Mouse (Mus musculus) megakaryocyte progenitor cell, adult 5-6 weeks (primary cell): ENCODE data around the gene Urm1. TPM values are rescaled to one million over a fixed set of nuclear protein-coding genes. Genes with fewer than 3 reads are reported as not detected.
"Not testable (repeated sequence)": the region's sequence is repeated elsewhere in the genome, so short reads cannot be mapped to it uniquely, and the experiment has no call there.

ENCODE experiments used
- ATAC-seq: replicated peaks from 2 replicates; pipeline ENCODE4 v1.8.0; 2016; ENCODE audit warnings: mild to moderate bottlenecking, moderate TSS enrichment, inconsistent platforms; ENCODE audit not compliant: poor library complexity
- total RNA-seq, 2 experiments: library from RNA; stranded (forward) in 1 of 2; stranded (reverse) in 1 of 2; fragments of 157-497, 149-512 nt in 1 of 2; fragments of 200-1000 nt in 1 of 2; gene quantifications; 2 replicates each; pipeline versions ENCODE4 v1.2.3 to v1.2.4; 2015 to 2017

The Urm1 gene
- total RNA-seq (2015) = 12.7 and 13.7 TPM in 2 replicates
- total RNA-seq (2017) = 15.8 and 20.5 TPM in 2 replicates

- ATAC-seq = peak; percentile 73
Measured at GRCm38 (mm10) chr2:29820025-29820817, at the start of gene Urm1. TSS of gene Urm1 (plus strand) at chr2:29820075.

DNA sequence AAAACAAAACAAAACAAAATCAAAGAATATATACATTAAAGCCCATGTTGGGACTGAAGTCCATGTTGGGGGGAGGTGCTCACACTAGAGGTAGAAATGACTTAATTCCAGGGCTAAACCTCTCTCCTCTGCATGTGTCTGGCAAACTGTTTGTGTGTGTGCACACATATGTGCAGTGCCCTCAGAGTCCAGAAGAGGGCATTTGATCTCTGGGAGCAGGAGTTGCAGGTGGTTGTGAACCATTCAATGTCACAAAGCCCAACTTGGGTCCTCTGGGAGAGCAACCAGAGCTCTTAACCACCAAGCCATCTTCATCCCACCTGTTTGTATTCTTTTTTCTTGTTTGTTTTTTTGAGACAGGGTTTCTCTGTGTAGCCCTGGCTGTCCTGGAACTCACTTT is 49.7 kb upstream of the Urm1 start:
- no peak for ATAC-seq

DNA sequence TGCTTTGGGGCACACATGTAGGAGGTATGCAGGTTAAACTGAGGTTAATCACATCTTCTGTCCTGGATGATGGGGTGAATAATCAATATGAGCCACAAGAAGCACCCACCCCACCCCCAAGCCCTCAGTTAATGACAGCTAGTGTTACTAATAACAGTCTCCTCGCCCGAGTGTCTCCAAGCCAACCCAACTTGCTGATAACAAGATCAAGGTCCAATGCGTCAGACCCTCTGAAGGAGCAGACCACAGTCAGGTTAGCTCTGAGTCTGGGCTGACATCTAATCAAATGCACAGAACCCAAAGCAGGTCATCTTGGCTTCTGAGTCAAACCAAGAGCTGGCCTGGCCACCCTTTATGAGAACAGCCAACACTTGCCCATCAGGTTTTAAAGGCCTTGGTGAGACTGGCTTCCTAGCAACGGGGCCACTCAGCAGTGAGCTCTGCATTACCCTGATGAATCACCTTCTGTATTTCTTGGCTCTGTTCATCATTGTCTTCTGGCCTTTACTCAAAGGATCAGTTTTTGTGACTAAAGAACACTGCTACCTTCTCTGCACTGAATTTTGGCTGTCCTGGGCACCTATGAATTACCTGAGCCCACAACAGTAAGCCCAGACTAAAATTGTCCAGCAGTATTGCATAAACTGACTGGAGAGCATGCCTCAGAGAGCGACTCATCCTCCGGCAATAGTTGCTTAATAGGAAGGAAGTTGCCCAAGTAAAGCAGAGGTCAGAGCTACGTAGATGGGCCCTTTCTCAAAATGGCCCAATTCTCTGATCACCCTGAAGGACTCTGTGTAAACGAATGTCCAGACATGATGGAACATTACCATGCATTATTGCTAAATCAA is 48.0 kb upstream of the Urm1 start:
- peak; percentile 82 for ATAC-seq

DNA sequence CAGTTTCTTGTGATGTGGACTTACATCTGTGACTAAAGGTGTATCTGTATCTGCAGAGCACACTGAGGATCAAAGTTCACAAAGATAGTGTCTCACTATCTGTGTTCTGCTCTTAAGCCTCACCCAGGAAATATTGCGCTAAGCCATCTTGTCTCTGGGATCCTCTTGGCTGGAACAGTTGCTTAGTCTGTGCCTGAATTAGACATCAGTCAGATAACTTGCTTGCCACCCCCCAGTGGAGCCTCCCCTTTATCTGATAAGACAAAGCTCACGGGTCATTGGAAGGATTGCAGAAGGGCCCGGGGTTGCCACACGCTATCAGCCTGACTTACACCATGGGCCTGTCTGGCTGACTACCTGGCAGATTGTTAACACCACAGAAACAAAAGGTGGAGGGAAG is 46.6 kb upstream of the Urm1 start:
- ATAC-seq = peak; percentile 41

DNA sequence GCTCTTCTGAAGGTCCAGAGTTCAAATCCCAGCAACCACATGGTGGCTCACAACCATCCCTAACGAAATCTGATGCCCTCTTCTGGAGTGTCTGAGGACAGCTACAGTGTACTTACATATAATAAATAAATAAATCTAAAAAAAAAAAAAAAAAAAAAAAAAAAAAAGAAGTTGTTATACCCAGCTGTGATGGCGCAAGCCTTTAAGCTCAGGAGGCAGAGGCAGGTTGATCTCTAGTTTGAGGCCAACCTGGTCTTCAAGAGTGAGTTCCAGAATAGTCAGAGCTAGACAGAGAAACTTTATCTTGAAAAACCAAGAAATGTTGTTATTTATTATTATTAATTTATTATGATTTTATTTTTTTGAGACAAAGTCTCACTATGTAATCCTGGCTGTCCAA is 38.6 kb upstream of the Urm1 start:
- not testable (repeated sequence) for ATAC-seq

- no peak for ATAC-seq
Measured at GRCm38 (mm10) chr2:29784290-29784689, 35.6 kb upstream of the Urm1 start.

- peak; percentile 97 for ATAC-seq
Measured at GRCm38 (mm10) chr2:29787104-29787917, 32.6 kb upstream of the Urm1 start, which contains the start of gene Coq4. TSS of gene Coq4 (plus strand) at chr2:29787493.

DNA sequence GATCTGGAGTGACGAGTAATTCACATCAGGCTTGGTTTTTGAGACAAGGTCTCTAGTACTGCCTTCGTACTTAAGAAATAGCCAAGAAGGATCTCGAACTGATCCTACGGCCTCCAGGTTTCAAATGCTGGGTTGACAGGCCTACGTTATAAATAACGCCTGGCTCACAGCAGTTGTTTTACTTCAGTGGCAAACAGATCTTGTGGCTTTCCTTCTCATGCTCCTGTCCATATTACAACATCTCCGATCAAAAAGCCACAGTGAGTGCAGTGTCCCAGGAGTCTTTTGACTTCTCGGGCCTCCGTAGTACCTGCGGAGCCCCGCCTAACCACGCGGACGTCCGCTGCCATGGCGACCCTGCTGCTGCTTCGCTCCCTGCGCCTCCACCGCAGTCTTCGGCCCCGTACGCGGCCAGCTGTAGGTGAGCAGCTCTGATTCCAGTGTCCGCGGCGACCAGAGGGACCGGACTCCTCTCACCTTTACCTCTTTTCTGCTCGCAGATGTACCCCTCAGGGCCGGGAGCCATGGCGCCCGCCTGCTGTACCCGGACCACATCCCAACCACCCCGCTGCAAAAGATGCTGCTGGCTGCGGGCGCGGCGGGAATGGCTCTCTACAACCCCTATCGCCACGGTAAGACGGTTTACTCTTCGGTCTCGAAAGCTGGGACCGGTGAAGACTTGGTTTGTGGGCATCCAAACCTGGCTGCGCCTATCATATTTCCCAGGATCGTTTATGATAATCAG is 31.8 kb upstream of the Urm1 start, which contains the start of gene Trub2:
Gene Trub2 (minus strand): TSS at position 566 of the 745 bp plus-strand sequence.
- peak; percentile 95 for ATAC-seq

GRCm38 (mm10) chr2:29792772-29793487 is 26.9 kb upstream of the Urm1 start:
- no peak for ATAC-seq

DNA sequence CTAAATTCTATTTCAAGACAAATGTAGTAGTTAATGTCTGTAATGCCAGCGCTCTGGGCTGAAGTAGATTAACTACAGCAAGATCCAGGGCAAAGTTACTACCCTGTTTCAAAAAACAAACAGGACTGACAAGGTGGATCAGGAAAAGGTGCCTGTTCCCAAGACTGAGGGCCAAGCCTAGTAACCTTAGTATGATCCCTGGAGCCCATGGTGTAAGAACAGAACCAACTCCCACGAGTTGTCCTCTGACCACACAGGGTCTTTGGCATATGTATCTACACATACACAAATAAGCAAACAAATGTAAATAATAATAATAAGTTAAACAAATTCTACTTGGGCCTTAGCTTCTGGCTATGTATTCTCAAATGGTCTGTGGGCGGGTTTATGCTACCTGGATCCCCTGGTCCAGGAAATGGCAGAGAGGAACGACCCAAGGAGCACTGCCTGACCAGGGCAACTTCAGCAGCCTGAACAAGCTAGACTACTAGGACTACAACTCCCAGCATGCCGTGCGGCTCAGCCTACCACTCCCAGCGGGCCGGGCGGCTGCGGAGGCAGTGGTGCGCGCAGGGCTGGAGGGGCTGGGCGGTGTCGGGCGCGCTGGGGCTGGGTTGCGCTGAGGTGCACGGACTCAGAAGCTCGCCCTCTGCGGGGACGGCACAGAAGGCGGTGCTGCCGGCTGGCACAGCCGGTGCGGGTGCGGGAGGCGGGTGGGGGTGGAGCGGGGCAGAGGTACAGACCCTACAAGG is 17.6 kb upstream of the Urm1 start, which contains the start of gene Slc27a4:
Gene Slc27a4 (plus strand): TSS at position 560 of the 752 bp plus-strand sequence.
- peak; percentile 99 for ATAC-seq

- peak; percentile 8; the same call in 1 of the 2 replicates for ATAC-seq
Measured at GRCm38 (mm10) chr2:29802827-29803201, 17.1 kb upstream of the Urm1 start.

GRCm38 (mm10) chr2:29803400-29803831 is 16.5 kb upstream of the Urm1 start:
- ATAC-seq = peak; percentile 81

DNA sequence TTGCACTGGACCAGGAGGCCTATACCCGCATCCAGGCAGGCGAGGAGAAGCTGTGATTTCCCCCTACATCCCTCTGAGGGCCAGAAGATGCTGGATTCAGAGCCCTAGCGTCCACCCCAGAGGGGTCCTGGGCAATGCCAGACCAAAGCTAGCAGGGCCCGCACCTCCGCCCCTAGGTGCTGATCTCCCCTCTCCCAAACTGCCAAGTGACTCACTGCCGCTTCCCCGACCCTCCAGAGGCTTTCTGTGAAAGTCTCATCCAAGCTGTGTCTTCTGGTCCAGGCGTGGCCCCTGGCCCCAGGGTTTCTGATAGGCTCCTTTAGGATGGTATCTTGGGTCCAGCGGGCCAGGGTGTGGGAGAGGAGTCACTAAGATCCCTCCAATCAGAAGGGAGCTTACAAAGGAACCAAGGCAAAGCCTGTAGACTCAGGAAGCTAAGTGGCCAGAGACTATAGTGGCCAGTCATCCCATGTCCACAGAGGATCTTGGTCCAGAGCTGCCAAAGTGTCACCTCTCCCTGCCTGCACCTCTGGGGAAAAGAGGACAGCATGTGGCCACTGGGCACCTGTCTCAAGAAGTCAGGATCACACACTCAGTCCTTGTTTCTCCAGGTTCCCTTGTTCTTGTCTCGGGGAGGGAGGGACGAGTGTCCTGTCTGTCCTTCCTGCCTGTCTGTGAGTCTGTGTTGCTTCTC is 4.0 kb upstream of the Urm1 start:
- no peak for ATAC-seq

DNA sequence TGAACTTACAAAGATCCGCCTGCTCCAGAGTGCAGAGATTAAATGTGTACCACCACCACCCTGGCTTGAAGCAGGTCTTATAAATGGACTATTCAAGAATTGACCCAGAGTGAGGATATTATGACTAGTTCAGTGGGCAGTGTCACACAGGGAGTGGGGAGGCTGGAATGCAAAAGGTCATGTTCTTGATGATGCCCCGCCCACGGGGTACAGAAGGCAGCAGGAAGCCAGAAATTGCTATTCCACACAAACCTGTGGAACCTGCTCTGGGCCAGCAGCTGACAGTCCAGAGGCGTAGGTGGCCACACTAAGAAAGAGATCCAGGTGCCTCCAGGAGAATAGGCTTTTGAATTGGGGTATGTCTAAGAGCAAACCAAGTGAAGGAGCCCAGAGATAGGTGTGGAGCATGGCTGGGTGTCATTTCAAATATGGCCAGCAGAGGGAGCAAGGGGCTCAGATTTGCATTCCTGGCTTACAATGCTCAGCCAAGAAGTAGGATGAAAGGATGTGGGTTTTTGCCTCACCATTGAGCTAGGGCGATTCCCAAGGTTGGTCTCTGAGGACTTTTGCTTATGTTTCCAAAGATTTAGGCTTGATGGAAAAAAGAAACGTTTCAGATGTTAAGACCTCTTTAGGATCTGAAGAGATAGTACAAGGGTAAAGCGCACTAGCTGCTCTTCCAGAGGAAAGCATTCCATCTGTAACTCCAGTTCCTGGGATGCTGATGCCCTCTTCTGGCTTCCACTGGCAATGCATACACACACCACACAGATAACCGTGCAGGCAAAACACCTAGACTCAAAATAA is 2.2 kb upstream of the Urm1 start:
- ATAC-seq = peak; percentile 77

DNA sequence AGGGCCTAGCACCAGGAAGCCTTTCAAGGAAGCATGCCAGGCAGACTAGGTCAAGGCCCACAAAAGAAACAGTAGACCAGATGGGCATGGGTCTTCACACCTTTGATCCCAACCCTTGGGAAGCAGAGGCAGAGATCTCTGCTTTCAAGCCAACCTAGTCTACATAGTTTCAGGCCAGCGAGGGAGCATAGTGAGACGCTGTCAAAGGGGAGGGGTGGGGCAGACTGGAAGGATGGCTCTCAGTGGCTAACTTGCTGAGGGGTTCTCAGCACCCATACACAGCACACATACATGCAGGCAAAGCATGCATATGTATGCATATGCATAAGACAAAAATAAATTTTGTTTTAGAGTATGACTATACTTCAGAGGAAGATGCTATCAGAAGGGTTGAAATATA is 512 bp upstream of the Urm1 start:
- no peak for ATAC-seq

DNA sequence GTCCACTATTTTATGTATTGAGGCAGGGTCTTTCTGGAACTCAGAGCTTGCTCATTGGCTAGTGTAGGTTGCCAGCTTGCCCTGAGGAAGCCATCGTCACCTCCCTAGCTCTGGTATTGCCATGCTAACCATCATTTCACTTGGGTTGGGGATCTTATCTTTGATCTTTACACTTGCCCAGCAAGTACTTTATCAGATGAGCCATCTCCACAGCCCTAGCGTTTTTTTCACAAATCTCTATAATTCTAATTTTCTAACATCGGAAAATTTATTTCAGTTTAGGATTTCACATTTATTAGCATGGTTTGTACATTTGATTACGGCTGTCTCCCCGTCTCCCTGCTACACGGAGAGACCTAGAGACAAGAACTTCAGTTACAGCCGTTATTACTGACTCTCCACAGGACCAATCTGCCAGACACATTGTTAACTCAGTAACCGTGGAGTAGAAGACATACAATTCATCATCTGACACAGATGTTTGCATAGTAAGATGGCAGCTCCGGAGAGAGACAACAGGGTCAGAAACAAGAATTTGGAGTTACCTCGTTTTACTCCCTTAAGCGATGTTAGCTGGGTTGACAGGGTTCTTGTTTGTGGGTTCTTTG is 6.5 kb downstream of the Urm1 start:
- ATAC-seq = peak; percentile 17
